Mouse (Mus musculus) adrenal gland, postnatal 25 days (tissue): ENCODE data around the gene Hspbp1. TPM values are rescaled to one million over a fixed set of nuclear protein-coding genes. Genes with fewer than 3 reads are reported as not detected.

Experiments used
- DNase-seq: peaks from one replicate; pipeline ENCODE4 v3.0.0; 2021; ENCODE audit warnings: mixed read lengths
- long read RNA-seq: library from polyadenylated mRNA; stranded (forward); transcript quantifications from one replicate; pipeline ENCODE4 v2.0.0, GENCODE M21; 2021
- total RNA-seq: library from RNA; stranded (reverse); gene quantifications from 2 replicates; pipeline ENCODE4 v1.2.3, GENCODE M21; 2021

Hspbp1 gene
- total RNA-seq, result 42.2 and 47.8 TPM in 2 replicates
- long read RNA-seq, transcript Hspbp1-201 (8 exons, 1,593 nt), result major isoform, 21 of 75 reads
- long read RNA-seq, partial matches to known transcripts, result 8 of 75 reads
- long read RNA-seq, other reads (novel, unspliced or antisense), result 46 of 75 reads

- DNase-seq, result peak; percentile 91
Measured at GRCm38 (mm10) chr7:4684632-4685417, at the start of gene Hspbp1. Hspbp1 (minus strand) TSS chr7:4685068.

DNA sequence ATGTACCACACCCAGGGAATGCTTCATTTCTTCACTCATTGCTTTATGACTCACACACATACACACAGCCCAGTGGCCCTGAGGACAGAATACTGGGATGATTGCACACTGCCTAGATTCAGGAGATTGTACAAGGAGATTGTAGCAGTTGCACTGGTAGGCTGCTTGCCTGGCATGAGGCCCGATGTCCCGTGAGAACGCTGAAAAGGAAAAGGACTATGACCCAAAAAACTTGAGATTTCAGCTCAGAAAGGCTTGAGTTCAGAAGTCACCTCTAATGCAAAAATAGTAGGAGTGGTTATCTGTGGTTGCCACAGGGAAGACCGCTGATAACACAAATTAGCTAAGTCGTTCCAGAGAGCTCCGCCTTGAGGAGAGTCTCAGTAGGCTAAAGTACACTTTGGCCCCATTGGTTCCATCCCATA lies 48.1 kb upstream of the Hspbp1 start:
- peak; percentile 26 for DNase-seq

DNA sequence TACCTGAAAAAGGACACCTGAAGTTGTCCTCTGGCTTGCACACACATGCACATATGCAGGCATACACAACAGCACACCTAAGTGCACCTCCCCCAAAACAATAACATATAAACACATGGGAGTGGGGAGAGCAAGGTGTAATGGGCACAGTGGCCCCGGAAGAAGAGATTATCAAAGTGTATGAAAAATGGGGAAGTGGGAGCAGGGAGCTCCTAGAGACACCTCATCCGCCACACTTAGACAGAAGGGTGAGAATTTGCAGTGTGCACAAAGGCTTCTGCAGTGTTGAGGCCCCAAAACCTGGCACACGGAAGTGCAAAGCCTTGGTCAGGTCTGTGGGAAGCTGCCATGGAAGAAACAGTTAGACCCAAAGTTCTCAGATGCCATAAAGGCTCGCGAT lies 46.2 kb upstream of the Hspbp1 start:
- DNase-seq, result no peak

GRCm38 (mm10) chr7:4725169-4725568 lies 40.3 kb upstream of the Hspbp1 start, which contains the start of gene Tmem150b:
Tmem150b (minus strand) TSS chr7:4725249.
- no peak for DNase-seq

DNA sequence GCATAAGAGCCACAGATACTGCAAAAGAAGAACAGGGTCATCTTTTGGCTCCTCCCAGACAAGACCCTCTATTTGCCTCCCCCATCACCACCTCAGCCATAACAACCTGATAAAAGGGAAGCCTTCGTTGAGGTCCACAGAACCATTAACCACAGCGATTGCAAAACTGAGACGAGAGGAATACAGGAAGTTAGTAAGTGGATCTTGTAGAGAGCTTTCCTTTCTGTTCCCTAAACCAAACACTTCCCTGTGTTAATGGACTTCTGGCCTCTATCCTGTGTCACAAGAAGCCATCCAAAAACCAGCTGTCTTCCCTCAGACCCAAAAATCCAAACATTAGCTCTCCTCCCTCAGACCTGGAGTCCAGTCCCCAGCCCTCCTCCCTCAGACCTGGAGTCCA lies 39.5 kb upstream of the Hspbp1 start:
- DNase-seq, result no peak

DNA sequence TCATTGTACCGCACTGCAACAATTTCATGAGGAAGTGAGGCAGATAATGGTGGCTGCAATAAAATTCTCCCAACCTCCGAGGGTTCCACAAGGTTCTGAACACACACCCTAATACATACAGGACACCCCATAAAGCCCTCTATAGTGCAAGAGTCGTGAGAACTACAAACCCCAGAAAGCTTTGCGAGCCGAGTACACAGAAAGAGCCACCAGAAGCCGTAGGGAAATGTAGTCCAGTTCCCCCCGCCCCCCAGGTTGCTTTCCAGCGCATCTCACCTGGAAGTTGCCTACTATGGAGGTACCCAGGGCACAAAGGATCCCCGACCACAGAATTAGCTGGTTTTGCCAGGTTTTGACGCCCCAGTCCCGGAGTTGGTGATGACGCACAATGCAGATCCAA lies 38.6 kb upstream of the Hspbp1 start:
- DNase-seq, result no peak

DNA sequence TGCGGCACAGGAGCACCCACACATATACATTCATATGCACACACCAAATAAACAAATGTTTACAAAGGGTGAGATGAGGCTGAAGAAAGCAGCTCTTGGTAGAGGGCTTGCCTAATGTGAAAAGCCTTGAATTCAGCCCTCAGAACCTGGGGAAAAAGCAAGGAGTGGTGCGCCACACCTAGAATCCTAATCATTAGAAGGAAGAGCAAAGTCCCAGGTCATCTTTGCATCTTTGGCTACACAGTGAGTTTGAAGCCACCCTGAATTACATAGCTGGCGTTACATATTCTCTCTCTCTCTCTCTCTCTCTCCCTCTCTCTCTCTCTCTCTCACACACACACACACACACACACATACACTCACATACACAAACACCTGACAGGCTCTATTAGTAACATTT lies 34.4 kb upstream of the Hspbp1 start:
- DNase-seq, result no peak

DNA sequence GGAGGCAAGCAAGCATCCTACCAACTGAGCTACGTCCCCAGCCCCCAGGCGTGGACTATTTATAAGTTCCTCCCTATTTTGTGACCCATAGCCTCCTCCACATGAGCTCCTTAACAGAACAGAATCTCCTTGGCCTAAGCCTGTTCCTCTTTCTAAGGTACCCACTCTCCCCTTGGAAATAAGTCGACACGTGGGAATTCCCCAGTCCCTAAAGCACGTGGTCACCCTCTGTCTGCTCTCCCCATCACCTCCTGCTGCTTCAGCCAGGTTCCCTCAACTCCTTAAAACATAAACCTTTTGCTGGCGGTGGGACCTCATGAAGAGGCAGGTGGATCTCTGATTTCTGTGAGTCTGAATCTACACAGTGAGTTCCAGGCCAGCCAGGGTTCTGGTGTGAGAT lies 32.1 kb upstream of the Hspbp1 start:
- no peak for DNase-seq

GRCm38 (mm10) chr7:4712594-4712993 lies 27.7 kb upstream of the Hspbp1 start:
- DNase-seq, result no peak

DNA sequence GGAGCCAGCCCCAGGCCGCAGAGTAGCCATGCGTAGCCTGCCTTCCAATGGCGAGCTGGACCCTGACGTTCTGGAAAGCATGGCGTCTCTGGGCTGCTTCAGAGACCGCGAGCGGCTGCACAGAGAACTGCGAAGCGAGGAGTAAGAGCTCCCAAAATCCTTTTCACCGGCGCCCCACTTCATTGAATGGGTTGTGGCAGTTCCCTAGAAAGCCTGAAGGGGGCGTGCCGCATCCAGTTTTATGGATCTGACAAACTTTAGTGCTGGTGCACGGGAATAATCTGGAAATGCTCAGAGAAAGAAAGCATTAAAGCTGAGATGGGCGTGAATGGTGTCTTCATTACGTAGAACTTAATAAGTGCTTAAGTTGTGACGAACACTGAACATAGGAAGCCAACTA lies 20.2 kb upstream of the Hspbp1 start:
- peak; percentile 47 for DNase-seq

GRCm38 (mm10) chr7:4703195-4703594 lies 18.3 kb upstream of the Hspbp1 start:
- DNase-seq, result no peak

DNA sequence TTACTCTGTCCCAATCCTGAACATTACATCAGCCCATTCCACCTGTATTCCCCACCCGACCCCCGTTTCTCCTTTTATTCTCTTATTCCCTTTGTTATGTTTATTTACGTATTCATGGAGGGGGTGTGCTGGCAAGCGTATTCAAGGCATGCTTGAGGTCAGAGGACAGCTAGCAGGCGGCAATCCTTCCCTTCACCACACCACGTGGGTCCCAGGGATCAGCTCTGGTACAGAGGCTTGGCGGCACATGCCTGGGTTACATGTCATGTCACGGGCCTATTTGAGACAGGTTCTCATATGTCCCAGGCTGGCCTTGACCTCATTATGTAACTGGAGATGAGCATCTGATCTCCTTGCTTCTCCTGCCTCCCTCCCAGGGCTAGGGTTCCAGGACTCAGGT lies 17.5 kb upstream of the Hspbp1 start:
- no peak for DNase-seq

DNA sequence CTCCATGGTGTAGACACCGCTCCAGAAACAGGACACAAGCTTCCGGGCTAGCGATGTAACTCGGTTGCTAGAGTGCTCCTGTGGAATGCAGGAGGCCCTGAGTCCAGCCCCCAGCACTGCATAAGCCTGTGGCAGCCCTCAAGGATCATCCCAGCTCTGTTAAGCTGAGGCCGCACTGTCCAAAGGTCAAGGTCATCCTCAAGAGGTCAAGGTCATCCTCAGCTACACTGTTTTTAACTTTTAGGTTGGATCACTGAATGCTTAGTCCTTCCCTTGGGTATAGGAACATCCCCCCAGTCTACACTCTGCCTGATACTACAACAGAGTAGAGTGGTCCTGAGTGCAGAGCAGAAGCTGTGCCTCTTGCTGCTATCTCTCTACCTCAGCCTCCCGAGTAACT lies 8.1 kb upstream of the Hspbp1 start:
- DNase-seq, result no peak

GRCm38 (mm10) chr7:4690951-4691653 lies 6.2 kb upstream of the Hspbp1 start:
- DNase-seq, result no peak

GRCm38 (mm10) chr7:4690387-4690786 lies 5.5 kb upstream of the Hspbp1 start, which contains the start of gene Brsk1:
Brsk1 (plus strand) TSS chr7:4690604.
- peak; percentile 68 for DNase-seq

- no peak for DNase-seq
Measured at GRCm38 (mm10) chr7:4684203-4684602, 665 bp downstream of the Hspbp1 start.

- DNase-seq, result no peak
Measured at GRCm38 (mm10) chr7:4683307-4683706, 1.6 kb downstream of the Hspbp1 start.

DNA sequence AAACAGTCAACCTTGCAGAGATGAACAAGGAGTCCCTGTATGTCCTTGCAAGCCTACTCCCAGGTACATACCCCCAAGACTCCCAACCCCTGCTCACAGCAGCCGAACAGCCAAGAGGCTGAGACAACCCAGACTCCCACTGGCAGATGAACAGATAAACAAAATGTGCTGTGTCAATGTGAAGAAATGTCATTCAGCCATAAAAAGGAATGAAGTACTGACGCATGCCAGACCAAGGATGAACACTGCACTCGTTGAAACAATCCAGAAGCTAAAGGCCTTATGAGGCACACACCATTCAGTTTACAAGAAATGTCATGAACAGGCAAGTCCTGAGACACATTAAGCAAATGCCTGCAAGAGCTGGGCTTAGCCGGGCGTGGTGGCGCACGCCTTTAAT lies 9.7 kb downstream of the Hspbp1 start:
- no peak for DNase-seq

- no peak for DNase-seq
Measured at GRCm38 (mm10) chr7:4674114-4674731, 10.6 kb downstream of the Hspbp1 start.

GRCm38 (mm10) chr7:4671956-4672355 lies 12.9 kb downstream of the Hspbp1 start:
- DNase-seq, result peak; percentile 35

- DNase-seq, result no peak
Measured at GRCm38 (mm10) chr7:4670655-4671255, 14.1 kb downstream of the Hspbp1 start.

DNA sequence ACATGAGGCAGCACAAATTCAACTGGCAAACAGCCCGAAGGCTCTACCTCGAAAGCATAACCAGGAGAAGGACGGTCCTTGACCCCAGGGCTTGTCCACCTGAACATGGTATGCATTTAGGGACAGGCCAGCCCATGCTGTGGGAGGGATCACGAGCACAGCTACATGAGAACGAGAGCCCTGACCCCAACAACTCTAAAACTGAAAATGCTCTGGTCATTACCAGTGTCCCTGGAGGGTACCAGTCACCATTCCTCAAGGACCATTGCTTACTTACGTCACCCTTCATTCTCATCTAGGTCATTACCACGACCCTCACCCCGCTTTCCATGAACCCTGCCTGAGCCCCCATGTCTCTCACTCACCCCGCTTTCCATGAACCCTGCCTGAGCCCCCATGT lies 15.7 kb downstream of the Hspbp1 start:
- DNase-seq, result no peak

DNA sequence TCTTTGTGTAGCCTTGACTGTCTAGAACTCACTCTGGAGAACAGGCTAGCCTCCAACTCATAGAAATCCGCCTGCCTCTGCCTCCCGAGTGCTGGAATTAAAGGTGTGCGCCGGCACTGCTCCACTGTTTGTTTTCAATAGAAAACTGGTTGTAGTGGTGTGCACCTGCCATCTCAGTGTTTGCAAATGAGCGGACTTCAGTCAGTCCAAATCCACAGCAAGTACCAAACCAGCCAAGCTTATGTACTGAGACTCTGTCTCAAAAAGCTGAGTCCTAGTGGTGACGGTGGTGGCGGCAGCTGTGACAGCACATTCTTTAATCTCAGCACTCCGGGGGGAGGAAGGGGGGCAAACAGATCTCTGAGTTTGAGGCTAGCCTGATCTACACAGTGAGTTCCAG lies 16.4 kb downstream of the Hspbp1 start:
- no peak for DNase-seq
